Mouse (Mus musculus) myocyte (in vitro differentiated cells): ENCODE data around the gene Cpsf4l. TPM values are rescaled to one million over a fixed set of nuclear protein-coding genes. Genes with fewer than 3 reads are reported as not detected.

ENCODE experiments used
- H3K27me3 ChIP-seq: one replicate; pipeline ENCODE4 v1.6.1; 2011; ENCODE audit not compliant: control insufficient read depth, insufficient read depth, insufficient read length
- H3K36me3 ChIP-seq: one replicate; pipeline ENCODE4 v1.6.1; 2011; ENCODE audit not compliant: control insufficient read depth, insufficient read depth
- H3K4me2 ChIP-seq: one replicate; pipeline ENCODE4 v1.6.1; 2011; ENCODE audit warnings: low read depth, control low read depth
- H3K4me3 ChIP-seq: one replicate; pipeline ENCODE4 v1.5.1; 2011; ENCODE audit warnings: mild to moderate bottlenecking, control low read depth, moderate library complexity
- H3K79me2 ChIP-seq: one replicate; pipeline ENCODE4 v1.6.1; 2011; ENCODE audit not compliant: control insufficient read depth, insufficient read depth
- H3ac ChIP-seq: one replicate; pipeline ENCODE4 v1.6.1; 2011; ENCODE audit not compliant: control insufficient read depth, insufficient read length
- CEBPB ChIP-seq: IDR thresholded peaks from 2 replicates; pipeline ENCODE4 v1.6.1; 2011; ENCODE audit warnings: mild to moderate bottlenecking, moderate library complexity; ENCODE audit not compliant: poor library complexity, insufficient read depth, severe bottlenecking
- E2F4 ChIP-seq: IDR thresholded peaks from one replicate; pipeline ENCODE4 v1.6.1; 2011; ENCODE audit warnings: mild to moderate bottlenecking, control low read depth, moderate library complexity; ENCODE audit not compliant: insufficient read depth
- MAX ChIP-seq: IDR thresholded peaks from one replicate; pipeline ENCODE4 v1.6.1; 2011; ENCODE audit warnings: low read depth, mild to moderate bottlenecking, control low read depth
- MYOD1 ChIP-seq, 3 experiments: IDR thresholded peaks; one replicate each; pipeline ENCODE4 v1.6.1; 2011; ENCODE audit warnings: control low read depth in 2 of 3, low read depth in 2 of 3, mild to moderate bottlenecking in 2 of 3, moderate library complexity in 1 of 3; ENCODE audit not compliant: insufficient read length in 2 of 3, control insufficient read depth in 1 of 3
- MYOG ChIP-seq, 3 experiments: IDR thresholded peaks; one replicate each; pipeline ENCODE4 v1.6.1; 2011; ENCODE audit warnings: control low read depth in 2 of 3, low read depth in 2 of 3, mild to moderate bottlenecking in 2 of 3; ENCODE audit not compliant: insufficient read length in 2 of 3, control insufficient read depth in 1 of 3, insufficient read depth in 1 of 3
- POLR2A ChIP-seq: IDR thresholded peaks from one replicate; pipeline ENCODE4 v1.6.1; 2011; ENCODE audit warnings: low read depth, mild to moderate bottlenecking, control low read depth, moderate library complexity; ENCODE audit not compliant: insufficient read length
- POLR2AphosphoS2 ChIP-seq: IDR thresholded peaks from one replicate; pipeline ENCODE4 v1.6.1; 2011; ENCODE audit warnings: low read depth, control low read depth; ENCODE audit not compliant: insufficient read length
- REST ChIP-seq: IDR thresholded peaks from one replicate; pipeline ENCODE4 v1.6.1; 2011; ENCODE audit warnings: mild to moderate bottlenecking, control low read depth, moderate library complexity; ENCODE audit not compliant: insufficient read depth, insufficient read length
- SRF ChIP-seq: IDR thresholded peaks from one replicate; pipeline ENCODE4 v1.6.1; 2011; ENCODE audit warnings: low read depth; ENCODE audit not compliant: control insufficient read depth, insufficient read length
- TCF12 ChIP-seq: IDR thresholded peaks from one replicate; pipeline ENCODE4 v1.6.1; 2011; ENCODE audit warnings: mild to moderate bottlenecking, control low read depth; ENCODE audit not compliant: poor library complexity, insufficient read depth, severe bottlenecking
- TCF3 ChIP-seq: IDR thresholded peaks from one replicate; pipeline ENCODE4 v1.6.1; 2011; ENCODE audit warnings: low read depth, control low read depth; ENCODE audit not compliant: insufficient read length
- USF1 ChIP-seq: IDR thresholded peaks from one replicate; pipeline ENCODE4 v1.6.1; 2011; ENCODE audit warnings: low read depth, mild to moderate bottlenecking, control low read depth, moderate library complexity
- polyA plus RNA-seq: library from polyadenylated mRNA; unstranded; fragments of >200 nt; fragmentation: generic; extraction: Trizol; gene quantifications from one replicate; pipeline ENCODE4 v1.2.1, GENCODE M21; 2012; ENCODE audit warnings: missing spikeins

The Cpsf4l gene
- polyA plus RNA-seq, 1 experiment, result 0.06 TPM

- Histone ChIP-seq H3K4me2 (no peak overlapping the region), H3K4me3 (no peak overlapping the region), H3ac (no peak overlapping the region), H3K27me3 (peaks cover 4% of the 10 kb centered on the region), H3K36me3 (no peaks in the 10 kb centered on the region), H3K79me2 (no peaks in the 10 kb centered on the region)
- TF ChIP-seq E2F4 (no peak), CEBPB (no peak), MYOD1 (IDR thresholded peaks at IDR 0.05; ENCODE audit: control insufficient read depth in 1 of 3, insufficient read length in 2 of 3, low read depth in 2 of 3) (no peak), TCF12 (no peak), REST (no peak), POLR2A (no peak), POLR2AphosphoS2 (no peak), MAX (no peak), SRF (no peak), TCF3 (no peak)
Observed at GRCm38 (mm10) chr11:113699643-113700042, 10.2 kb downstream of the Cpsf4l start.

- H3K4me3 ChIP-seq, result no peak overlapping the region
- no peak overlapping the region for H3K4me2 ChIP-seq
- peaks cover 4% of the 10 kb centered on the region for H3K27me3 ChIP-seq
- H3ac ChIP-seq, result no peak overlapping the region
- TF ChIP-seq REST (no peak), MYOG (IDR thresholded peaks at IDR 0.05; ENCODE audit: control insufficient read depth in 1 of 3, insufficient read depth in 1 of 3, insufficient read length in 2 of 3, low read depth in 2 of 3) (no peak), SRF (no peak), MYOD1 (IDR thresholded peaks at IDR 0.05; ENCODE audit: control insufficient read depth in 1 of 3, insufficient read length in 2 of 3, low read depth in 2 of 3) (no peak), USF1 (no peak), TCF3 (no peak), MAX (no peak), POLR2AphosphoS2 (no peak), TCF12 (no peak), CEBPB (no peak), E2F4 (no peak), POLR2A (no peak)
- no peaks in the 10 kb centered on the region for H3K79me2 ChIP-seq
- H3K36me3 ChIP-seq, result no peaks in the 10 kb centered on the region
Observed at GRCm38 (mm10) chr11:113698013-113698545, 11.7 kb downstream of the Cpsf4l start.

GRCm38 (mm10) chr11:113697571-113697970 is 12.2 kb downstream of the Cpsf4l start:
- Histone ChIP-seq H3K27me3 (peaks cover 4% of the 10 kb centered on the region), H3K36me3 (no peaks in the 10 kb centered on the region), H3K4me3 (no peak overlapping the region), H3K4me2 (no peak overlapping the region), H3ac (no peak overlapping the region), H3K79me2 (no peaks in the 10 kb centered on the region)
- no peak for TF ChIP-seq TCF3
- TF ChIP-seq POLR2AphosphoS2, result no peak
- no peak for TF ChIP-seq TCF12
- no peak for TF ChIP-seq SRF
- TF ChIP-seq E2F4, result no peak
- no peak for TF ChIP-seq USF1
- TF ChIP-seq MAX, result no peak
- no peak for TF ChIP-seq MYOD1 (IDR thresholded peaks at IDR 0.05; ENCODE audit: control insufficient read depth in 1 of 3, insufficient read length in 2 of 3, low read depth in 2 of 3)
- no peak for TF ChIP-seq POLR2A
- TF ChIP-seq CEBPB, result no peak
- no peak for TF ChIP-seq MYOG (IDR thresholded peaks at IDR 0.05; ENCODE audit: control insufficient read depth in 1 of 3, insufficient read depth in 1 of 3, insufficient read length in 2 of 3, low read depth in 2 of 3)
- TF ChIP-seq REST, result no peak

- Histone ChIP-seq H3ac (no peak overlapping the region), H3K79me2 (no peaks in the 10 kb centered on the region), H3K4me3 (no peak overlapping the region), H3K4me2 (no peak overlapping the region), H3K36me3 (peaks cover 9% of the 10 kb centered on the region), H3K27me3 (no peaks in the 10 kb centered on the region)
- no peak for TF ChIP-seq MYOG (IDR thresholded peaks at IDR 0.05; ENCODE audit: control insufficient read depth in 1 of 3, insufficient read depth in 1 of 3, insufficient read length in 2 of 3, low read depth in 2 of 3)
- TF ChIP-seq SRF, result no peak
- no peak for TF ChIP-seq MAX
- TF ChIP-seq TCF12, result no peak
- no peak for TF ChIP-seq E2F4
- TF ChIP-seq POLR2A, result no peak
- no peak for TF ChIP-seq REST
- TF ChIP-seq CEBPB, result no peak
- TF ChIP-seq MYOD1 (IDR thresholded peaks at IDR 0.05; ENCODE audit: control insufficient read depth in 1 of 3, insufficient read length in 2 of 3, low read depth in 2 of 3), result no peak
- TF ChIP-seq TCF3, result no peak
- TF ChIP-seq POLR2AphosphoS2, result no peak
- TF ChIP-seq USF1, result no peak
Observed at GRCm38 (mm10) chr11:113691851-113692250, 18.0 kb downstream of the Cpsf4l start.
